Mouse (Mus musculus) thymus, postnatal 14 days (tissue): ENCODE results near the gene Pttg1ip.

Source experiments
- DNase-seq: peaks from one replicate; pipeline ENCODE4 v3.0.0; 2021

Pttg1ip gene

GRCm38 (mm10) chr10:77608589-77608988, 27.1 kb downstream of the Pttg1ip start:
- no peak for DNase-seq

- DNase-seq = no peak
Measured at GRCm38 (mm10) chr10:77610221-77610961, 28.9 kb downstream of the Pttg1ip start.

DNA sequence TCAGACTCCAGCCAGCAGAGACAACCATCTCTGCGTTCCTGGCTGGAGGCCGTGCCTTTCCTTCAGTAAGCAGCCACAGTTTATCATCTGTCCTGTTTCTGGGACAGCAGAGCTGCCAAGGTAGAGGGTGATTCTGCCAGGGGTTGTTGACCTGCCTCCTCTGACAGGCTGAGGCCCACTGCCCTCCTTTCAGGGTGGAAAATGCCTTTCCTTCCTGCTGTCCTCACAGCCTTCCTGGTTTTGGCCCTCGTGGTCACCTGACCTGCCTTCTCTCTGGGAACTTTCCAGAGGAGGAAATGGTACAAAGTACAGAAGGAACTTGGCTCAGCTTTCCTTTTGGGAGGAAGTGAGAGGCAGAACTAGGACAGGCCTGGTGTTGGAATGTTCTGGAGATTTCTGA, 31.9 kb downstream of the Pttg1ip start:
- DNase-seq = no peak

- no peak for DNase-seq
Measured at GRCm38 (mm10) chr10:77615647-77616046, 34.1 kb downstream of the Pttg1ip start.

DNA sequence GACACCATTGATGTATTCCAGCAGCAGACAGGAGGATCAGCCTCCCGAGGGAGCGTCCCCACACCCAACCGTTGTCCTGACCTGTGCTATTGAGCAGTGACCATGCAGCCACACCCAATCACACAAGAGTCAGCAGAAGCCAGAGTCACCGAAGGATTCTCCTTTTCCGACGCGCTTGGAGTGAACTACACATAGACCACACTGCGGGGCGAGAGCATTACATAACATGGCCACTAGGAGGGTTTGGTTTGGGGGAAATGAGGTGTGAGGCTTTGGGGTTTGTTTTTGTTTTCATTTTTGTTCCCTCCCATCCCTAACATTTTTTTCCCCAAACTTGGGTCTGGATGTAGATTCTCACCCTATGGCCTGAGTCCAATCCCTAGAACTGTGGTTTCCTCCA, 34.6 kb downstream of the Pttg1ip start:
- no peak for DNase-seq

GRCm38 (mm10) chr10:77616926-77617325, 35.4 kb downstream of the Pttg1ip start:
- DNase-seq = no peak

DNA sequence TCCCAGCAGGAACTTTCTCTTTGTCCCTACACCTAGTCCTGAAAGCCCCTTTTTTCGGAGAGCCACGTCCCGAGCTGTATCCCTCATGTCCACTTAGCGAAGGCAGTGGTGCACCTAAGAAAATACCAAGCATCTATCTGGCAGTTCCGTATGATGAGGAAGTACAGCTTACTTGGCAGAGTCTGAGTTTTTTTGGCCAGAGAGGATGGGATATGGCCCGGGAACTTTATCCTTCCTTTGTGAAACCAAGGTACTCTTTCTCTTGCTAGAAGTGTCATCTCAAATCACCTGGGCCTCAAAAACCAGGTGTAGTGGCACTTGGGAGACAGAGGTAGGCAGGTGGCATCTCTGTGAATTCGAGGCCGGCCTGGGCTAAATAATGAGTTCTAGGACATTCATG, 40.0 kb downstream of the Pttg1ip start:
- DNase-seq = no peak

DNA sequence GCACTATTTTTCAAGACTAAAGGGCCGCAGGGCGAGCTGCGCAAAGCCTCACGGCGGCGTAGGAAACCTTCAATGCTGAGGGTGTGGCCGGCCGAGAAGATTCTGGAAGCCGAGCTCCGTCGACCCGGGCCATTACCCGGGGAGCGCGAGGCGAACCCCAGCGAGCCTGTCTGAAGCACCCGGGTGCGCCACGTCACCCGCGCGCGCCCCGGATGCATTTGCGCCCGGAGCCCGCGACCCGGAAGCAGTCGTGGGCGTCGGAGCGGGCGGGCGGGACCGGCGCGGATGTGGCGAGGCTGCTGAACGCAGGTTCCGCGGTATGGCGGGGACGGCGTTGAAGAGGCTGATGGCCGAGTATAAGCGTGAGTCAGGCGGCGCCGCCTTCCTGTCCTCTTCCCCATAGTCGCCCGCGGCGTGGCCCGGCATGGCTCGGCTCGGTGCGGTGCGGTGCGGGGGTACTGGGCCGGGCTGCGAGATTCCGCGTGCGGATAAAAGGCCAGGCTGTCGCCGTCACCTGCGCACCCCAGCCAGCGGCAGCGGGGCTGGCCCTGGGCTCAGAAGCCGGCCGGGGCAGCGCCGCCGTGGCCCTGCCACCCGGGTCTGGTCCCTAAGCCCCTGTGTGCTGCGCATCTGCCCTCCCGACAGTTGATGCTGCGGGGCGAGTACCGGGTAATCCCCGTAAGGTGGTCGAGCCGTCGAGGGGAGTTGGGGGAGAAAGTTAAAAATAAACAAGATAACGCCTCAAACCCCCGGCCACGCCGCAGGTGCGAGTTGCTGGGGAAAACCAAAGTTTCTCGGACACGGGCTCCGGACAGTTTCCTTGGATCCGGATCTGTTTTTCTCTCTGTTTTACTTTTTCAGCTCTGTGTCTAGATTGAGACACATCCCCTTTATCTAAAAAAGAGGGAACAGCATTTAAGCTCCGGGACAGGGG, 40.8 kb downstream of the Pttg1ip start, which contains the start of gene Ube2g2:
Gene Ube2g2 (plus strand): TSS at position 221 of the 934 bp plus-strand sequence.
- peak; percentile 96 for DNase-seq

GRCm38 (mm10) chr10:77623069-77623492, 41.6 kb downstream of the Pttg1ip start:
- DNase-seq = no peak

DNA sequence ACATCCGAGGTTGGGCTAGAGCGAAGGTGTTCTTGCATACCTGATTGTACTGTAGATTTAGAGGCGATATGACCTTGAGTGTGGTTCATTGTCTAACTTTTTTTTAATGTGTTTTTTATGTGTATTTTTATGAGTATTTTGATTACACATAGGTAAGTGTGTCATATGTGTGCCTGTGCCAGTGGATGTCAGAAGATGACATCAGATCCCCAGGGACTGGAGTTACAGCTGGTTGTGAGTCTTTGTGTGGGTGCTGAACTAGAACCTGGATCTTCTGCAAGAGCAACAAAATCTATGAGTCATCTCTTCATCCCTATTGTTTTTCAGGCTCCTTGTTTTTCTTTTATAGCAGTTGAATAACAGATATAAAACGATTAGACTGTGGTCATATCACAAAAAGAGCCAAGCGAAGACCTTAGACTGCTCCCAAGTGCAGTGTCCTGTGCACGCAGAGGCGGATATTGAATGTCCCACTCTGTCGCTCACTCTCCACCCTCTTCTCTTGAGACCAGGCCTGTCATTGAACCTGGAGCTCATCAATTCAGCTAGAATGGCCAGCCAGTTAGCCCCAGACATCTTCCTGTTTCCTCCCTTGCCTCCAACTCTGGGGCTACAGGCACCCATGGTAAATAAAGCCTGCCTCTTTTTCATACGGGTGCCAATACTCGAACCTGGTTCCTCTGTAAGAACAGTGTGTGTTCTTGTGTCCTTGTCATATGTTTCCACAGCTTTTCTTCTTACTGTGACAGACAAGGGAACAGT, 42.3 kb downstream of the Pttg1ip start:
- DNase-seq = no peak

- DNase-seq = no peak
Measured at GRCm38 (mm10) chr10:77624570-77624995, 43.1 kb downstream of the Pttg1ip start.

DNA sequence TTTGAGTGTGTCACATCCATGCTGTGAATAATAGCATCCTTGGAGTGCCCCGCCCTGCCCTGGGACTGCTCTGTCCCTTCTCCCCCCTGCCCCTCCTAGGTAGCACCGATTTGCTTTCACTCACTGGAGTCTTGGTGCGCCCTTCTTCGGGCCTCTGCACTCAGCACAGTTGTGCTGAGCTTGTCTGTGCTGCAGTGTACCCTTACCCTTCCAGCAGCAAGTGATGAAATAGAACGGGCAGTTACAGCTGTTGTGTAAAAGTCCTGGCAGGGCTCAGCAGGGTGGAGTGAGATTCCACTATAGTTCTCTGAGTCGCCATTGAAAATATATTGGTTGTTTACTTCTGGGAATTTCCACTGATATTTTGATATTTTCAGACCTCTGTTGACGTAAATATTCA, 44.5 kb downstream of the Pttg1ip start:
- DNase-seq = no peak

- no peak for DNase-seq
Measured at GRCm38 (mm10) chr10:77626591-77626990, 45.1 kb downstream of the Pttg1ip start.

DNA sequence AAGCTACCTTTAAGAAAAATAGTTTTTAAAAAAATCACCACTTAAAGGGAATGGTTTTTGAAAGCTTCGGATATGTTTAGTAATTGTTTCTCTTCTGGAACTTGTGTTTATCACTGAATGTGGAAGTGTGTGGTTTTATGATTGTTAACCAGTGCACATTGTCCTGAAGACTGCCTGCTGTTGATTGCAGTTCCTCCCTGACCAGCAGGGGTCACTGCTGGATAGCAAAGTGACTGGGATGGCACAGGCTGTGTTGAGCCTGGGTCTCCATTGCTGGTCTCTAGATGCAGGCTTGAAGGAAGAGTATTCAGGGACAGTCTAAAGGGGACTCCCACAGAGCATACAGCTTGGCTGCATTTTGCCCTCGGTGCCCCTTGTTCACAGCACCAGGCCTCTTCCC, 46.0 kb downstream of the Pttg1ip start:
- DNase-seq = peak; percentile 84

DNA sequence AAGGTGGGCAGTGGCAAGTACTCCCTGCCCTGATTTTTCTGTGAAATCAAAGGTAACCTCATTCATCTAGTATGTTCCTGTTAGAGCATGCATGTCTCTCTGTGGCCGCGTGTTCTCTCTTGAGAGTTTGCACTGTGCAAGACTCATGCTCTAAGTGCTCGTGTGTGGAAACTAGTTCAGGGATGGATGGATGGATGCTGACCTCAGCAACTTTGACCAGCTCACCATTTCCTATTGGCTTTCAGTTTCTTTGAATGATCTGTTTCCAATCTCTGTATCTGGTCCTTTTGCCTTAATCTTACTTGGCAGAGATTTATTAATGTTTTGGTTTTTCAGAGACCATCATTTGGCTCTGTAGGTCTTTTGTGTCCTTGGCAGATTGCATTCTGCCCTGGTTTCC, 47.6 kb downstream of the Pttg1ip start:
- DNase-seq = no peak

DNA sequence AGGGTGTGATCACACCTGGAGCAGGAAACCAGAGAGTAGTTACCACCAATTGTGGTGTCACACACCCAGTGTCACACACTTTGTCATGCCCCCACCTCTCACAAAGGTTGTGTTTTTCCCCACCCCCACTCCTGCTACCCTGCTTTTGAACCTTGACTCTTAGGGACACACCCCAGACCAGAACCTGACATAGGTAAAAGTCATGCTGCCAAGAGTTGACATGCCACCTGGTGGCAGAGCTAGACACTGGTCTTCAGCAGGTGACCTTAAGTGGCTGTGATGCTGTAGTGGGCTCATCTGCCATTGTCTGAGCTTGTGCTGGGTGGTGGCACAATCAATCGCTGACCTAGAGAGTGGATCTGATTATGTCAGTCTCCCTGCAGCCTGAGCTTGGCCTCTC, 48.5 kb downstream of the Pttg1ip start:
- peak; percentile 37 for DNase-seq

DNA sequence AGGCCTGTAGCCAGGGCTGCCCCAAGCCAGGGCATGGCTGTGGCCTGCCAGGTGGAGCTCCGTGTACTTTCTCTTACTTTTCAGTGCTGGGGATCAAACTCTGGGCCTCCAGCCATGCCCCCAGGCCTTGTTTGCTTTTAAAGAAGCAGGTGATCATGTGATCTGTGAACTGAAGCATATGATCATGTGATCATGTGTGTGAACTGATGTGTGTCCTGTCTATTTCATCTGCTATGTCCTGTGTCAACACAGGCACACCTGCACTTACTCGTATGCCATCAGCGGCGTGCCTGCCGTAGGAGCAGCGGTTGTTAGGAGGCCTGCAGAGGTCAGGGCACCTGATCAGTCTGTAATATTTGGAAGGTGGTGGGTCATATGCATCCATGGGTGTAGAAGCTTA, 52.5 kb downstream of the Pttg1ip start:
- no peak for DNase-seq

GRCm38 (mm10) chr10:77634452-77635231, 53.1 kb downstream of the Pttg1ip start:
- no peak for DNase-seq

GRCm38 (mm10) chr10:77636234-77636922, 54.9 kb downstream of the Pttg1ip start:
- no peak for DNase-seq

DNA sequence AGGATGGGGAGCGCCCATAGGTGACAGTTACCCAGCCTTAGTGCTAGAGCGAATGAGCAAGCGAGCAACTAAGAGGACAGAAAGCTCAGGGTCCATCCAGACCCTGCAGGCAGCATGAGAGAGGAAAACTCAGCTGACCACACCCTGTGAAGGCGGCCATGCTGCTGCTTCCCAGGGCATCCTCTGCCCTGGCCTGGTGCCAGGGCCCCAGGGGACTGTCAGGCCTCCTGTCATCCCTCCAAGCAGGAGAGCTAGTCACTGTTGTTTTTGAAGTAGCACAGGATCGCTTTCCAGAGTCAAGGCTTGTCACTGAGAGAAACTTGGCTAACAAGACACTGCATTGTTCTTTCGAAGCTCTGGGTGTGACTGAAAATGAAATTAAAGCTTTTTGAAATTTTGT, 57.4 kb downstream of the Pttg1ip start:
- no peak for DNase-seq

- no peak for DNase-seq
Measured at GRCm38 (mm10) chr10:77643160-77643559, 61.6 kb downstream of the Pttg1ip start.

- no peak for DNase-seq
Measured at GRCm38 (mm10) chr10:77645571-77645970, 64.1 kb downstream of the Pttg1ip start.
